Mouse (Mus musculus) CH12.LX (cell line): ENCODE results near the gene Tead2.
A peak's percentile ranks its signal among the peaks of the same experiment; 100 is the strongest.

ENCODE experiments used
- CTCF ChIP-seq, 2 experiments: IDR thresholded peaks in 1 of 2; conservative IDR thresholded peaks in 1 of 2; 2 replicates each; pipeline ENCODE4 v1.5.1; 2011 to 2012; ENCODE audit warnings: low read depth in 2 of 2, low read length in 2 of 2, improper control_type of control experiment in 1 of 2, inconsistent platforms in 1 of 2, mild to moderate bottlenecking in 1 of 2, moderate library complexity in 1 of 2
- JUND ChIP-seq: conservative IDR thresholded peaks from 2 replicates; pipeline ENCODE4 v1.6.1; 2011; ENCODE audit warnings: low read depth, low read length, improper control_type of control experiment
- POLR2A ChIP-seq: IDR thresholded peaks from 2 replicates; pipeline ENCODE4 v1.6.1; 2011; ENCODE audit warnings: low read depth, mild to moderate bottlenecking, improper control_type of control experiment, low read length
- POLR2AphosphoS2 ChIP-seq: IDR thresholded peaks from 2 replicates; pipeline ENCODE4 v1.6.1; 2011; ENCODE audit warnings: low read depth, low read length, improper control_type of control experiment
- RAD21 ChIP-seq: IDR thresholded peaks from 2 replicates; pipeline ENCODE4 v1.6.1; 2011; ENCODE audit warnings: low read depth, mild to moderate bottlenecking, low read length, improper control_type of control experiment, moderate library complexity

DNA sequence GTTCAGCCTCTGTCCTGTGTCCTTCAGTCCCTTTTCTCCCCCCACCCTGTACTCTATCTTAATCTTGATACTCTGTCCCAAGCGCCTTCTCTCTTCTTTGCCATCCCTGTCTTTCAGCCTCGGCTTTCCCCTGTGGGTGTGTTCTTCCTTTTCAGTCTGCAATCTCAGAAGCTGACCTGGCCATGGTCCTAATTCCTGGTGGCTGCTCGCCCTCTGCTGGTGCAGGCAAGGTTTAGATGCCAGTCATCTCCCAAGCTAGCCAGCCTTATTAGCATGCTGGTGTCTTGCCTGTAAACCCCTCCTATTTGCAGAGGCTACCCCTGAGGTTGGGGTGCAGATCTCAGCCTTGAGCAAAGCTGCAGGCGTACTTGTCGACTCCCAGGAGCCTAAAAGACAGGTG is 17.1 kb upstream of the Tead2 start:
- no peak for TF ChIP-seq POLR2A
- TF ChIP-seq CTCF (conservative IDR thresholded peaks at IDR 0.05 in 1 of 2, IDR thresholded peaks at IDR 0.05 in 1 of 2; ENCODE audit: low read depth in 2 of 2, low read length in 2 of 2) = peak; percentile 21 to 97; a peak in 2 of 4 replicates
- peak; percentile 96 for TF ChIP-seq RAD21
- TF ChIP-seq POLR2AphosphoS2 = no peak
- TF ChIP-seq JUND = no peak
